Mouse (Mus musculus): ENCODE data around the gene Myoc. TPM values are rescaled to one million over a fixed set of nuclear protein-coding genes. Genes with fewer than 3 reads are reported as not detected.

Gene Myoc
- polyA plus RNA-seq, 1 experiment, result 0.09 TPM

DNA sequence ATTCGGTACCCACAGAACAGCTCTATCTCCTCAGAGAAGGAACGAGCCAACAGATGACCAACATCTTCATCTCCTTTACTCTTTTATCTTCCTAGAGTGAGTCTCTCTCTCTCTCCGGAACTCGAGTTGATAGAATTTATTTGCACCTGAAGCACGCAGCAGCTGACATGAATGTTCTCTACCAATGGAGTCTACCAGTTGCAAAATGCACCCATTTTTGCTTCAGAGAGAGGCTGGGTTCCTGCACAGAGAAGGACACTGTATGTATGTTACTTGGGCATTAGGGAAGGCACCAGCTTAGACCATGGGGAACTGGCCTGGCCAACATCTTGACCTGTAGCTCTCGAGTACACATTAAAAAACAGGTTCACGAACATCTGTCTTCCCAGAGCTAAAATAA, 19.2 kb downstream of the Myoc start, which contains the start of gene Myocos:
Gene Myocos, minus strand, starts transcription at position 101 of the 400 bp plus-strand sequence.
- WGBS, result 88% methylated on average over 7 of the region's 7 CpGs
- no peak within 1 kb of the TSS for H3K27ac ChIP-seq (ENCODE audit: insufficient read depth, low read depth, low read length)
- TF ChIP-seq POLR2A (IDR thresholded peaks at IDR 0.05; ENCODE audit: low read depth, low read length) (no peak), CTCF (IDR thresholded peaks at IDR 0.05; ENCODE audit: extremely low read depth, insufficient read length, insufficient replicate concordance, low read depth, low read length) (no peak)
- no peaks in the 10 kb centered on the region for H3K27me3 ChIP-seq (ENCODE audit: control insufficient read depth, insufficient read depth, low read length)
- H3K4me1 ChIP-seq (ENCODE audit: control insufficient read depth, insufficient read depth, insufficient read length, low read length), result peaks cover 4% of the 10 kb centered on the region; the same call in 1 of the 2 replicates
- H3K4me3 ChIP-seq (ENCODE audit: low read depth, low read length), result no peak within 1 kb of the TSS
- no peaks in the 10 kb centered on the region for H3K36me3 ChIP-seq (ENCODE audit: control insufficient read depth, insufficient read depth, low read length)

DNA sequence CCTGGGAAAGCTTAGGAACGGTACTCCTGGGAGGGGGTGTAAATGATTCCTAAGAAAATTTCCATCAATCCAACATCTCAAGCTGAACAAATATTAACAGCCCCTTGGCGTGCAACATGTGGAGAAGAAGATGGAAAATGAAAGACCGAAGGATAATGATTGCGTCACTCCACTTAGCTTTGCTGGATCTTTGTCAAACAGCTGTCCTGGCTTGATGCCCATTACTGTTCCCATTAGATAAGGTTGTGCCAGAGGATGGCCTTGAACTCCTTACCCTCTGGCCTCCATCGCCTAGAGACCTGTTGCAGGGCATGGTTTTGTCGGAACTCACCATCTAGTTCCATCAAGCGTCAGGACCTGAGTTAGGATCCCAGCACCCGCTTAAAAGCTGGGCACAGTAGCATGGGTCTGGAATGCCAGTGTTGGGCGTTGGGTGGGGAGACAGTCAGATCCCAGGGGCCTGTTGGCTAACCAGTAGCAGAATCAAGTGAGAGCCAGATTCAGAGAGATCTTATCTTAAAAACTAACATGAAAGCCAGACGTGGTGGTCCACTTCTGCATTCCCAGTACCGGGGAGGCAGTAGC, 21.4 kb downstream of the Myoc start:
- peaks cover 4% of the 10 kb centered on the region; the same call in 1 of the 2 replicates for H3K4me1 ChIP-seq (ENCODE audit: control insufficient read depth, insufficient read depth, insufficient read length, low read length)
- TF ChIP-seq POLR2A (IDR thresholded peaks at IDR 0.05; ENCODE audit: low read depth, low read length), result no peak
- no peak for TF ChIP-seq CTCF (IDR thresholded peaks at IDR 0.05; ENCODE audit: extremely low read depth, insufficient read length, insufficient replicate concordance, low read depth, low read length)
- H3K27me3 ChIP-seq (ENCODE audit: control insufficient read depth, insufficient read depth, low read length), result no peaks in the 10 kb centered on the region

DNA sequence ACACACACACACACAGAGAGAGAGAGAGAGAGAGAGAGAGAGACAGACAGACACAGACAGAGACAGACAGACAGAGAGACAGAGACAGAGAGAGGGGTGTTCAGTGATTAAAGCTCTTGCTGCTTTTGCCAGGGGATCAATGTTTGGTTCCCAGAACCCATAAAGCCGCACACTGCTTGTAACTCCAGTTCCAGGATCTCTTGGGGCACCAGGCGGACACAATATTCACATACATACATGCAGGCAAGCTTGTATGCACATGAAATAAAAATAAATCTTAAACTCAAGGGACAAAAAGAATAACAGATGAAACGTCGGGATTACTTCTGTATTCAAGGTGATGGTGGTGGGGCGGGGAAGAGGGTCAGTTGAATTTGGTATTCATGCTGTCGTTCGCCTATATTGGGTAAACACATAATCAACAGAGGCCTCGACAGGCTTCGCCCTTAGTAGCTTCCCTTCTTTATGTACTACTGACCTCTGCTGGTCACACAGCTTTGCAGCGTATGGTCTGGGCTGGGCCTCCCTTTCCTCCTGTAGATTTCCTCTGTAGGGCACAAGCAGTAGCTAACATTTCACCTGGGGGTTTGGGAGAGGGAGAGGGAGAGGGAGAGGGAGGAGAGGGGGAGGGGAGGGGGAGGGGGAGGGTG, 26.0 kb downstream of the Myoc start:
- H3K27me3 ChIP-seq (ENCODE audit: control insufficient read depth, insufficient read depth, low read length), result no peaks in the 10 kb centered on the region
- H3K4me1 ChIP-seq (ENCODE audit: control insufficient read depth, insufficient read depth, insufficient read length, low read length), result peaks cover 4% of the 10 kb centered on the region; the same call in 1 of the 2 replicates
- H3K27ac ChIP-seq (ENCODE audit: insufficient read depth, low read depth, low read length), result no peak overlapping the region
- WGBS, result 14% methylated on average over 10 of the region's 10 CpGs
- H3K4me3 ChIP-seq (ENCODE audit: low read depth, low read length), result no peak overlapping the region
- TF ChIP-seq CTCF (IDR thresholded peaks at IDR 0.05; ENCODE audit: extremely low read depth, insufficient read length, insufficient replicate concordance, low read depth, low read length), result peak; percentile 68; the same call in 1 of the 2 replicates
- TF ChIP-seq POLR2A (IDR thresholded peaks at IDR 0.05; ENCODE audit: low read depth, low read length), result no peak
- no peaks in the 10 kb centered on the region for H3K36me3 ChIP-seq (ENCODE audit: control insufficient read depth, insufficient read depth, low read length)

More for the DNA sequence above, 21.4 kb downstream of the Myoc start:
- Histone ChIP-seq H3K27ac (ENCODE audit: insufficient read depth, low read depth, low read length) (no peak overlapping the region), H3K36me3 (ENCODE audit: control insufficient read depth, insufficient read depth, low read length) (no peaks in the 10 kb centered on the region), H3K4me3 (ENCODE audit: low read depth, low read length) (no peak overlapping the region)
- 29% methylated on average over 11 of the region's 11 CpGs for WGBS

- no peaks in the 10 kb centered on the region for H3K27me3 ChIP-seq (ENCODE audit: control insufficient read depth, insufficient read depth, low read length)
- H3K4me1 ChIP-seq (ENCODE audit: control insufficient read depth, insufficient read depth, insufficient read length, low read length), result no peaks in the 10 kb centered on the region
- H3K27ac ChIP-seq (ENCODE audit: insufficient read depth, low read depth, low read length), result no peak overlapping the region
- H3K36me3 ChIP-seq (ENCODE audit: control insufficient read depth, insufficient read depth, low read length), result peaks cover 2% of the 10 kb centered on the region; the same call in 1 of the 2 replicates
- 5% methylated on average over 11 of the region's 11 CpGs for WGBS
- TF ChIP-seq CTCF (IDR thresholded peaks at IDR 0.05; ENCODE audit: extremely low read depth, insufficient read length, insufficient replicate concordance, low read depth, low read length) (no peak), POLR2A (IDR thresholded peaks at IDR 0.05; ENCODE audit: low read depth, low read length) (no peak)
- H3K4me3 ChIP-seq (ENCODE audit: low read depth, low read length), result no peak overlapping the region
Observed at GRCm38 (mm10) chr1:162665486-162666174, 26.7 kb downstream of the Myoc start.

GRCm38 (mm10) chr1:162693721-162694120, 54.8 kb downstream of the Myoc start:
- H3K27me3 ChIP-seq (ENCODE audit: control insufficient read depth, insufficient read depth, low read length), result no peaks in the 10 kb centered on the region
- H3K4me1 ChIP-seq (ENCODE audit: control insufficient read depth, insufficient read depth, insufficient read length, low read length), result no peaks in the 10 kb centered on the region
- WGBS, result 92% methylated on average over 2 of the region's 2 CpGs
- TF ChIP-seq POLR2A (IDR thresholded peaks at IDR 0.05; ENCODE audit: low read depth, low read length) (no peak), CTCF (IDR thresholded peaks at IDR 0.05; ENCODE audit: extremely low read depth, insufficient read length, insufficient replicate concordance, low read depth, low read length) (no peak)
- no peak overlapping the region for H3K4me3 ChIP-seq (ENCODE audit: low read depth, low read length)
- no peak overlapping the region for H3K27ac ChIP-seq (ENCODE audit: insufficient read depth, low read depth, low read length)
- H3K36me3 ChIP-seq (ENCODE audit: control insufficient read depth, insufficient read depth, low read length), result peaks cover 47% of the 10 kb centered on the region

- 95% methylated on average over 6 of the region's 6 CpGs for WGBS
- TF ChIP-seq POLR2A (IDR thresholded peaks at IDR 0.05; ENCODE audit: low read depth, low read length), result no peak
- TF ChIP-seq CTCF (IDR thresholded peaks at IDR 0.05; ENCODE audit: extremely low read depth, insufficient read length, insufficient replicate concordance, low read depth, low read length), result no peak
- H3K4me1 ChIP-seq (ENCODE audit: control insufficient read depth, insufficient read depth, insufficient read length, low read length), result peaks cover 3% of the 10 kb centered on the region; the same call in 1 of the 2 replicates
- H3K27me3 ChIP-seq (ENCODE audit: control insufficient read depth, insufficient read depth, low read length), result no peaks in the 10 kb centered on the region
- H3K27ac ChIP-seq (ENCODE audit: insufficient read depth, low read depth, low read length), result no peak overlapping the region
- no peak overlapping the region for H3K4me3 ChIP-seq (ENCODE audit: low read depth, low read length)
- H3K36me3 ChIP-seq (ENCODE audit: control insufficient read depth, insufficient read depth, low read length), result peaks cover 49% of the 10 kb centered on the region
Observed at GRCm38 (mm10) chr1:162697866-162698265, 58.9 kb downstream of the Myoc start.

Other genes starting within 250 kb of the Myoc start
- 0.48 and 1.0 TPM in 2 replicates for gene Dnm3, start 161.1 kb upstream of the Myoc start, polyA plus RNA-seq (2012; rRNA removed)
- 1.4 and 3.0 TPM in 2 replicates for gene Mettl13, start 90.6 kb upstream of the Myoc start, polyA plus RNA-seq (2012; rRNA removed)
- gene Vamp4, start 68.6 kb upstream of the Myoc start, polyA plus RNA-seq (2012; rRNA removed), result 2.8 and 6.6 TPM in 2 replicates
- gene Myocos, start 19.1 kb downstream of the Myoc start, polyA plus RNA-seq (2012; rRNA removed), result not detected in 2 replicates
- 17.3 and 31.1 TPM in 2 replicates for gene Prrc2c, start 101.4 kb downstream of the Myoc start, polyA plus RNA-seq (2012; rRNA removed)
- gene Fmo4, start 174.8 kb downstream of the Myoc start, polyA plus RNA-seq (2012; rRNA removed), result 5.5 and 14.1 TPM in 2 replicates
- 1.7 and 3.0 TPM in 2 replicates for gene Fmo1, start 227.5 kb downstream of the Myoc start, polyA plus RNA-seq (2012; rRNA removed)